Mouse (Mus musculus): ENCODE measurements at regions not wholly inside any gene's neighbourhood (a gene's known extent, or its start where the extent isn't known, plus 50 kb on each side); places are given as distances from the start of the nearest gene placed in this dataset.

DNA sequence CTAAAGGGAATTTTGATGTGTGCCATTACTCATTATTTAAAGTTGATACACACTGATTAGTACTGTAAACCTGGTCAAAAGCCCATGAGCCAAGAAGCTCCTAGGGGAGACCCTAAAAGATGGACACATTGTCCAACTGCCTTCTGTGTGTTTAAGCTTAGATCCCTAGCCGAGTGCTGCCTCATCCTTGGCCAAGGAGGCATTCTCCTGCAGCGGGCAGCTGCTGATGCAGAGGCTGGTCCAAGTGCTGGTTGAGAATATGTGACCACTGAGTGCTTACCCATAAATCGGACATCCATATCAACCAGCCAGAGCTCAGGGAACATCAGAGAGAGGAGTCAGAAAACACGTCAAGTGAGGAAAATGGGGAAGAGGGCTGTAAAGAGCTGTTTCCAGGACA is 160.8 kb downstream of the Rps24 start:
- ATAC-seq (replicated peaks; ENCODE audit: low FRiP score) (no peak), DNase-seq (ENCODE audit: low spot score) (no peak)
- H3K9ac ChIP-seq (ENCODE audit: low read length), result no peak overlapping the region
- no peak overlapping the region for H3K27ac ChIP-seq (ENCODE audit: low read depth, low read length)
- 91% methylated on average over 4 of the region's 4 CpGs for WGBS
- no peaks in the 10 kb centered on the region for H3K9me3 ChIP-seq (ENCODE audit: control insufficient read depth, low read length)
- no peaks in the 10 kb centered on the region for H3K36me3 ChIP-seq (ENCODE audit: control insufficient read depth, insufficient read depth, low read length)
- no peak overlapping the region for H3K4me2 ChIP-seq (ENCODE audit: low read depth, low read length, severe bottlenecking)
- no peak overlapping the region for H3K4me3 ChIP-seq (ENCODE audit: low read depth, low read length)
- no peaks in the 10 kb centered on the region for H3K27me3 ChIP-seq (ENCODE audit: control insufficient read depth, insufficient read depth, low read length)
- H3K4me1 ChIP-seq (replicated peaks; ENCODE audit: control insufficient read depth, insufficient read depth, low read length), result peaks cover 14% of the 10 kb centered on the region

DNA sequence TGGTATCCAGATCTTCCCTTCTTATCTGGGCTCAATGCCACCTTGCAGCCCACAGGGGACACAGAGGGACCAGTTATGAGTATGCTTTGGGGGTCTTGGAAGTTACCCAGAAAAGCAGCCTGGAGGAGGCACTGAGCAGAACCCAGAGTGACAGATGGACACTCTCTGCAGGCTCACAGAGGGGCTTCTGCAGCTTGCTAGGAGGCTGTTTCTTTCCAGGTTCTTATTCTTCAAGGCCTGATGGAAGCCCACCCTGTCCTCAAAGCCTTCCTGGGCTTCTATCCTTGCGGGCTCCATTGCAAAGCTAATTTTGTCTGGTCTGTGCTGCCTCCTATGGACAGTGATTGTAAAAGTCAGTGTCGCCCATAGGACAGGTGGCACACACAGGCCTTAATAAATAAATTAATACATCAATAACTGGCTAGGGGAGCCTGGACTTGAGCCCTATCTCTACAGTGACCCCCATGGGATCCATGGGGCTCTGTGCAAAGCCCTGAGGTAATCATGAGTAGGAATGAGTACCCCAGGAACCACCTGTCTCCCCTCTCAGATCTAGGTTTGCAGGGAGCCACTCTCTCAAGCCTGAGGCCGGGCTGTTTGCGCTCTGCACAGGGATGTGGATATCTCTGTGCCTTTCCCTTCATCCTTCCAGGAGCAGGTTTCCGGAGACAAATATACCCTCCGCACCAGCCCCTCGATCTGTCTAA is 163.4 kb downstream of the Rps24 start:
- Histone ChIP-seq H3K27me3 (ENCODE audit: control insufficient read depth, insufficient read depth, low read length) (no peaks in the 10 kb centered on the region), H3K9ac (ENCODE audit: low read length) (peak overlapping the region; percentile 12; the same call in 1 of the 2 replicates), H3K4me2 (ENCODE audit: low read depth, low read length, severe bottlenecking) (no peak overlapping the region), H3K27ac (ENCODE audit: low read depth, low read length) (peak overlapping the region; percentile 73), H3K4me3 (ENCODE audit: low read depth, low read length) (no peak overlapping the region), H3K9me3 (ENCODE audit: control insufficient read depth, low read length) (no peaks in the 10 kb centered on the region), H3K4me1 (replicated peaks; ENCODE audit: control insufficient read depth, insufficient read depth, low read length) (peaks cover 14% of the 10 kb centered on the region), H3K36me3 (ENCODE audit: control insufficient read depth, insufficient read depth, low read length) (no peaks in the 10 kb centered on the region)
- ATAC-seq (replicated peaks; ENCODE audit: low FRiP score) (0 out of 2 replicates have a peak, but pooled peaks have one; percentile 27), DNase-seq (ENCODE audit: low spot score) (no peak)
- 68% methylated on average over 7 of the region's 7 CpGs for WGBS

DNA sequence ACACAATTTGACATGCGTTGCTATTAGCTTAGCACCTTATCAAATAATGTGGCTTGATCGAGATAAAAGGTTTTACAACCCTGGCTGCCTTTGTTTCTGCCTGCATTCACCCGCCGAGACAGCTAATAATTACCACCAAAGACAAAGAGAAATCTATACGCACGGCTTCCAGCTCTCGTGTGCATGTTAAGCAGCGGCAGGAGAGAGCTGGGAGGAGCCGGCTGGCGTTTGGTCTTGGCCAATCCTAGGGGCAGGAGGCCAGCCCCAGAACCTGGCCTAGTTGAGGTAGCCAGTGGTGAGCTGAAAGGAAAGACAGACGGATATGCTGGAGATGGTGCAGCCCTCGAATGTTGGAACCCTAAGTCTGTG is 164.0 kb downstream of the Rps24 start:
- peaks cover 14% of the 10 kb centered on the region for H3K4me1 ChIP-seq (replicated peaks; ENCODE audit: control insufficient read depth, insufficient read depth, low read length)
- no peaks in the 10 kb centered on the region for H3K36me3 ChIP-seq (ENCODE audit: control insufficient read depth, insufficient read depth, low read length)
- H3K4me2 ChIP-seq (ENCODE audit: low read depth, low read length, severe bottlenecking), result no peak overlapping the region
- ATAC-seq (replicated peaks; ENCODE audit: low FRiP score), result 0 out of 2 replicates have a peak, but pooled peaks have one; percentile 49
- H3K9ac ChIP-seq (ENCODE audit: low read length), result peak overlapping the region; percentile 5; the same call in 1 of the 2 replicates
- peak; percentile 72 for DNase-seq (ENCODE audit: low spot score)
- H3K9me3 ChIP-seq (ENCODE audit: control insufficient read depth, low read length), result no peaks in the 10 kb centered on the region
- H3K27ac ChIP-seq (ENCODE audit: low read depth, low read length), result peak overlapping the region; percentile 73
- WGBS, result 37% methylated on average over 12 of the region's 12 CpGs
- no peaks in the 10 kb centered on the region for H3K27me3 ChIP-seq (ENCODE audit: control insufficient read depth, insufficient read depth, low read length)
- no peak overlapping the region for H3K4me3 ChIP-seq (ENCODE audit: low read depth, low read length)

DNA sequence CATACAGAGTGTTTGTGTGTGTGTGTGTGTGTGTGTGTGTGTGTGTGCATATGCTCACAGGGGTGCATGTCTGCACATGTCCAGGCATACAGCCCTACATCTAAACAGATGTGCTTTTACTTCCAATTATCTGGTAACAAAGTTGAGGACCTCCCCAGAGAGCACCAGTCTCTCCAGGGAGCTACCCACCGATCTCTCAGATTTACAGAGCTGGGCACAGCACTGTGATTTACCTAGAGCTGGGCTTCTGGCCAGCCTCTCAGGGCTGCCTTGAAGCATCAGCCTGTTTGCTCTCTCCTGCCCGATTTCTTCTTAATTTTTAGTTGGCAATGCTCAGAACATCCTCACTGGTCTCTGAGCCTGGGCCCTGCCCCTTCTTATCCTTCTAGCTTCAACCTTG is 165.7 kb downstream of the Rps24 start:
- Histone ChIP-seq H3K4me2 (ENCODE audit: low read depth, low read length, severe bottlenecking) (no peak overlapping the region), H3K4me1 (replicated peaks; ENCODE audit: control insufficient read depth, insufficient read depth, low read length) (peaks cover 11% of the 10 kb centered on the region), H3K9me3 (ENCODE audit: control insufficient read depth, low read length) (no peaks in the 10 kb centered on the region), H3K27ac (ENCODE audit: low read depth, low read length) (no peak overlapping the region), H3K9ac (ENCODE audit: low read length) (no peak overlapping the region), H3K36me3 (ENCODE audit: control insufficient read depth, insufficient read depth, low read length) (no peaks in the 10 kb centered on the region), H3K27me3 (ENCODE audit: control insufficient read depth, insufficient read depth, low read length) (no peaks in the 10 kb centered on the region), H3K4me3 (ENCODE audit: low read depth, low read length) (no peak overlapping the region)
- ATAC-seq (replicated peaks; ENCODE audit: low FRiP score) (no peak), DNase-seq (ENCODE audit: low spot score) (no peak)
- 79% methylated on average over 2 of the region's 2 CpGs for WGBS

DNA sequence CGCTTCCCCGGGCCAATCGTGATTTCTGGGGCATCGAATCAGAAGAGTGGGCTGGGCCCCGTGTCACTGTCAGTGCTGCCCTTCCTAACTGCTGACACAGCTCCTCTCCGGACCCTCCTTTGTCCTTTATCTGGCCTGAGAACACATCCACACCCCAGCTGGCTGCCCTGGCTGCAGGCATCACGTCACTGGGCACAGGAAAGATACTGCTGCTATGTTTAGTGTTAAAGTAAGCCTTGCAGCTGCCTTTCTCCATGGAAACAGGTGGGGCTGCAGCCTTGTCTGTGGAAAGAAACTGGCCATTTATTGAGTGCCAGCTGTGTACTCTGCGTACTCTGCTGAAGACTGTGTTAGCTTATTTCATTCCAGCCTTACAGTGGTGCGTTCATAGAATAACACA is 168.7 kb downstream of the Rps24 start:
- H3K36me3 ChIP-seq (ENCODE audit: control insufficient read depth, insufficient read depth, low read length), result no peaks in the 10 kb centered on the region
- H3K9ac ChIP-seq (ENCODE audit: low read length), result no peak overlapping the region
- peaks cover 5% of the 10 kb centered on the region for H3K4me1 ChIP-seq (replicated peaks; ENCODE audit: control insufficient read depth, insufficient read depth, low read length)
- H3K27ac ChIP-seq (ENCODE audit: low read depth, low read length), result no peak overlapping the region
- no peak overlapping the region for H3K4me3 ChIP-seq (ENCODE audit: low read depth, low read length)
- WGBS, result 69% methylated on average over 9 of the region's 9 CpGs
- H3K9me3 ChIP-seq (ENCODE audit: control insufficient read depth, low read length), result no peaks in the 10 kb centered on the region
- DNase-seq (ENCODE audit: low spot score) (no peak), ATAC-seq (replicated peaks; ENCODE audit: low FRiP score) (no peak)
- no peaks in the 10 kb centered on the region for H3K27me3 ChIP-seq (ENCODE audit: control insufficient read depth, insufficient read depth, low read length)
- no peak overlapping the region for H3K4me2 ChIP-seq (ENCODE audit: low read depth, low read length, severe bottlenecking)

DNA sequence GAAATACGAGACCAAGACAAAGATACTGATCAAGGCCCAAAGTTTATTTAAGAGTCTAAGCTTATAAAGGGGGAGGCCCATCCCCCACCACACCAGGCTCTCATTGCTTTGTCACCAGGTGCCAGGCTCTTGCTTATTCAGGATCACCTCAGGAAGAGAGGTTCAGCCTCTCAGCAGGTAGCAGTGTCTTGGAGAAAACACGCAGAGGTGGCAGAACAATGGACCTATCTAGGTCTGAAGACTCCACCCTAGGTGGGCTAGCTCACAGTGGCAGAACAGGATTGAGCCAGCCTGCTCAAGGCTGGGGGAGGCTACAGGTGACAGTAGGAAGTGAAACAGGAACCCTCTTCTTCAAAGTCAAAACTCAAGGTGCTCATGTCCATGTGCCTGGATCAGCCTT is 174.9 kb downstream of the Rps24 start:
- no peak overlapping the region for H3K4me3 ChIP-seq (ENCODE audit: low read depth, low read length)
- no peak overlapping the region for H3K27ac ChIP-seq (ENCODE audit: low read depth, low read length)
- H3K27me3 ChIP-seq (ENCODE audit: control insufficient read depth, insufficient read depth, low read length), result no peaks in the 10 kb centered on the region
- DNase-seq (ENCODE audit: low spot score) (no peak), ATAC-seq (replicated peaks; ENCODE audit: low FRiP score) (no peak)
- H3K4me1 ChIP-seq (replicated peaks; ENCODE audit: control insufficient read depth, insufficient read depth, low read length), result no peaks in the 10 kb centered on the region
- H3K36me3 ChIP-seq (ENCODE audit: control insufficient read depth, insufficient read depth, low read length), result no peaks in the 10 kb centered on the region
- H3K9me3 ChIP-seq (ENCODE audit: control insufficient read depth, low read length), result no peaks in the 10 kb centered on the region
- H3K9ac ChIP-seq (ENCODE audit: low read length), result no peak overlapping the region
- no peak overlapping the region for H3K4me2 ChIP-seq (ENCODE audit: low read depth, low read length, severe bottlenecking)
- 59% methylated on average over 2 of the region's 2 CpGs for WGBS

DNA sequence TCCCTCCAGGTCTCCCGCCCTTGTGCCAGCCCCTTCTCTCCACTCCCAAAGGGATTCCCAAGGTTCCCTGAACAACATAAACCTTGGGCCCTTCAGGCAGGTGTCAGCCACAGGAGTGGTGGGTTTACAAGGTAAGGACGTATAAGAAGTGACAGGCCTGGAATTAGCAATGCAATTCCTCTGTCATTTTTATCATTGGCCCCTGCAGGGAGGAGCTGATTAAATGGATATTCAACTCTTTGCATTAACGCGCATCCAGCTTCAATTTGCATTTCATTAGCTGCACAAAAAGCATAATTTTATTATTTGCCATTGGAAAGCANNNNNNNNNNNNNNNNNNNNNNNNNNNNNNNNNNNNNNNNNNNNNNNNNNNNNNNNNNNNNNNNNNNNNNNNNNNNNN is 178.3 kb downstream of the Rps24 start:
- H3K4me2 ChIP-seq (ENCODE audit: low read depth, low read length, severe bottlenecking), result no peak overlapping the region
- WGBS, result 87% methylated on average over 4 of the region's 4 CpGs
- ATAC-seq (replicated peaks; ENCODE audit: low FRiP score), result no peak
- no peak overlapping the region for H3K9ac ChIP-seq (ENCODE audit: low read length)
- H3K9me3 ChIP-seq (ENCODE audit: control insufficient read depth, low read length), result no peaks in the 10 kb centered on the region
- no peak for DNase-seq (ENCODE audit: low spot score)
- H3K27me3 ChIP-seq (ENCODE audit: control insufficient read depth, insufficient read depth, low read length), result no peaks in the 10 kb centered on the region
- no peak overlapping the region for H3K27ac ChIP-seq (ENCODE audit: low read depth, low read length)
- H3K4me1 ChIP-seq (replicated peaks; ENCODE audit: control insufficient read depth, insufficient read depth, low read length), result no peaks in the 10 kb centered on the region
- H3K36me3 ChIP-seq (ENCODE audit: control insufficient read depth, insufficient read depth, low read length), result no peaks in the 10 kb centered on the region
- H3K4me3 ChIP-seq (ENCODE audit: low read depth, low read length), result no peak overlapping the region
